Mouse (Mus musculus) G1E (cell line): Measurements from ENCODE around the gene Wdr72.

Experiments
- CTCF ChIP-seq: IDR thresholded peaks from 2 replicates; pipeline ENCODE4 v1.5.1; 2012; ENCODE audit warnings: low read depth, low read length, inconsistent platforms, mixed read lengths
- GATA1 ChIP-seq: IDR thresholded peaks from 2 replicates; pipeline ENCODE4 v1.6.1; 2012; ENCODE audit warnings: borderline replicate concordance, low read length, inconsistent platforms, mixed read lengths
- GATA2 ChIP-seq: IDR thresholded peaks from 2 replicates; pipeline ENCODE4 v1.6.1; 2012; ENCODE audit warnings: low read depth, low read length, inconsistent platforms, borderline replicate concordance
- POLR2AphosphoS5 ChIP-seq: IDR thresholded peaks from 2 replicates; pipeline ENCODE4 v1.6.1; 2012; ENCODE audit warnings: low read depth, low read length, inconsistent platforms; ENCODE audit not compliant: insufficient replicate concordance

DNA sequence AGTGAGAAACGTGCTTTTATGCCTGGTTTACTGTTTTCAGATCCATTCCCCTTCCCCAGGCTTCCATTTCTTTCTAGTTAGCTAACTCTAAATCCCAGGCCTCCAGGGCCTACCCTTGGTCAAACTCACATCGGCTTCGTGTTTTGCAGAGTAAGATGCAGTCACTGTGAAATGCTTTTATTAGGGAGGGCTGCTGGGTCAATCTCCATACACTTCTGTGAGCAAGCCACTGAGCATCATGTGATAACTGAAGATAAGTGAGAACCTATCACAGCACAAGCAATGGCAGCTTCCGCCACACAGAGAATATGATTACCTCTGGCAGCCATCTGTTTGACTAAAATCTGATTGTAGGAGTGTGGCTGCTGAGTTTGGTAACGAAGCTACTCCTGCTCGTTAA lies 59.7 kb downstream of the Wdr72 start:
- TF ChIP-seq CTCF = no peak
- no peak for TF ChIP-seq POLR2AphosphoS5
- TF ChIP-seq GATA1 = no peak
- no peak for TF ChIP-seq GATA2
